In the genomic region with DNA sequence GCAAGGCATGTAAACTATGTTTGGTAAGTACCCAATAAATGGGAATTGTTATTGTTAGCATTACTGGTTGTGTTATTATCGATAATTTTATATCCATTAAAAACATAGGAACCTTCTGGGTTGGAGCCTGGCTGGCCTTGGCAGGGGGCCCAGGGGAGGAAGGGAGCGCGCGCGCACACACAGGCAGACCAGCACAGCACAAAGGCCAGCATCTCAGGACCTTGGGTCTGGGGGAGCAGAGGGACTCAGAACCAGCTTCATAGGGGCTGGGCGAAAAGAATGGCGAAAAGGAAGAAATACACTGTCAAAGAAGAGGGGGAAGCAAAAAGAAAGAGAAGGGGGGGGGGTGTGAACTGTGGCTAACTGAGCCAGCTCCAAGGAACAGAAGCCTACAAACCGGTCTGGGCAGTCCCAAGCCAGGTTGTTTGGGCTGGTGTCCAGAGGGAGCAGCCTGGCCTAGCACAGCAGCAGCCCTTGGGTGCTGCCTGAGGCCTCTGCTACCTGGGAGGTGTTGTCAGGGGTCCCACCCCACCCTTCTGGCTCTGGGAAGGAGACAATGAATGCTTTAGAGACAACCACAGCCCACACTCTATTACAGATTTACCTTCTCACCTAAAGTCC, we compare ENCODE assay signal across 14 mouse cellular contexts. TPM values are rescaled to one million over a fixed set of nuclear protein-coding genes. Genes with fewer than 3 reads are reported as not detected.
A peak's percentile ranks its signal among the peaks of the same experiment; 100 is the strongest.
DNase-seq lines count a peak whose midpoint lies in the region; ATAC-seq and TF ChIP-seq lines count a peak whose summit lies in the region.
"Had no signal": no experiment of that assay in that cellular context is flagged by ENCODE, and none has a peak within 500 bp of the region (broad histone marks: within the 10 kb centered on the region; RNA-seq: fewer than 3 reads in every experiment).

No protein-coding gene starts in this region.

- 0 out of 2 replicates have a peak, but pooled peaks cover 3% of the 10 kb centered on the region for H3K27me3 ChIP-seq in limb, embryonic 12.5 days
- 0 out of 2 replicates have a peak, but pooled peaks cover 4% of the 10 kb centered on the region for H3K27me3 ChIP-seq in limb, embryonic 10.5 days (ENCODE audit: low read depth, poor library complexity, severe bottlenecking)
- H3K27me3 ChIP-seq in lung, embryonic 14.5 days (ENCODE audit: insufficient read depth, low read length), result no peaks in the 10 kb centered on the region
- H3K27me3 ChIP-seq in stomach, postnatal 0 days (ENCODE audit: control insufficient read depth, insufficient read depth, low read length), result no peaks in the 10 kb centered on the region
- H3K27me3 ChIP-seq: midbrain, embryonic 12.5 days; neural tube, embryonic 13.5 days had no signal

- no peaks in the 10 kb centered on the region for H3K36me3 ChIP-seq in limb, embryonic 12.5 days
- no peaks in the 10 kb centered on the region for H3K36me3 ChIP-seq in limb, embryonic 10.5 days
- no peaks in the 10 kb centered on the region for H3K36me3 ChIP-seq in lung, embryonic 14.5 days (ENCODE audit: insufficient read depth)
- no peaks in the 10 kb centered on the region for H3K36me3 ChIP-seq in stomach, postnatal 0 days (ENCODE audit: control insufficient read depth, insufficient read depth, low read length)
- H3K36me3 ChIP-seq: midbrain, embryonic 12.5 days; neural tube, embryonic 13.5 days had no signal

- no peak overlapping the region for H3K4me3 ChIP-seq in limb, embryonic 12.5 days (replicated peaks)
- no peak overlapping the region for H3K4me3 ChIP-seq in limb, embryonic 10.5 days
- H3K4me3 ChIP-seq in lung, embryonic 14.5 days (ENCODE audit: low read depth, low read length), result no peak overlapping the region
- no peak overlapping the region for H3K4me3 ChIP-seq in stomach, postnatal 0 days (ENCODE audit: low read depth, low read length)
- H3K4me3 ChIP-seq: midbrain, embryonic 12.5 days; neural tube, embryonic 13.5 days had no signal

- 74% methylated on average over 8 of the region's 8 CpGs for WGBS in limb, embryonic 12.5 days
- 84% methylated on average over 8 of the region's 8 CpGs for WGBS in limb, embryonic 10.5 days
- WGBS in lung, embryonic 14.5 days, result 68% methylated on average over 8 of the region's 8 CpGs
- WGBS in stomach, postnatal 0 days, result 36% methylated on average over 8 of the region's 8 CpGs

- peaks cover 22% of the 10 kb centered on the region for H3K4me1 ChIP-seq in limb, embryonic 12.5 days (replicated peaks)
- peaks cover 35% of the 10 kb centered on the region for H3K4me1 ChIP-seq in limb, embryonic 10.5 days
- H3K4me1 ChIP-seq in lung, embryonic 14.5 days (ENCODE audit: insufficient read depth), result 0 out of 2 replicates have a peak, but pooled peaks cover 8% of the 10 kb centered on the region
- no peaks in the 10 kb centered on the region for H3K4me1 ChIP-seq in stomach, postnatal 0 days (replicated peaks; ENCODE audit: control insufficient read depth, insufficient read depth)

- no peak for TF ChIP-seq CTCF in lung, embryonic 14.5 days (IDR thresholded peaks at IDR 0.05; ENCODE audit: low read depth)
- no peak for TF ChIP-seq CTCF in stomach, postnatal 0 days (IDR thresholded peaks at IDR 0.05; ENCODE audit: low read depth)

- H3K9me3 ChIP-seq in limb, embryonic 12.5 days, result no peaks in the 10 kb centered on the region
- H3K9me3 ChIP-seq in limb, embryonic 10.5 days (replicated peaks), result no peaks in the 10 kb centered on the region
- H3K9me3 ChIP-seq in lung, embryonic 14.5 days (ENCODE audit: low read depth, low read length), result no peaks in the 10 kb centered on the region
- no peaks in the 10 kb centered on the region for H3K9me3 ChIP-seq in stomach, postnatal 0 days (ENCODE audit: control insufficient read depth, low read length)
- H3K9me3 ChIP-seq: midbrain, embryonic 12.5 days; neural tube, embryonic 13.5 days had no signal

- TF ChIP-seq EP300 in stomach, postnatal 0 days (optimal IDR thresholded peaks at IDR 0.05), result peak; percentile 30

- H3K9ac ChIP-seq in limb, embryonic 12.5 days (replicated peaks), result no peak overlapping the region
- no peak overlapping the region for H3K9ac ChIP-seq in lung, embryonic 14.5 days
- no peak overlapping the region; the same call in 1 of the 2 replicates for H3K9ac ChIP-seq in stomach, postnatal 0 days (ENCODE audit: low read length)
- H3K9ac ChIP-seq: midbrain, embryonic 12.5 days; neural tube, embryonic 13.5 days had no signal

- DNase-seq in limb, embryonic 10.5 days (ENCODE audit: low spot score), result no peak
- peak; percentile 70 for DNase-seq in kidney, adult 9 months
- peak; percentile 62 for DNase-seq in lung, embryonic 14.5 days
- DNase-seq in stomach, postnatal 0 days (ENCODE audit: low spot score), result peak; percentile 91
- DNase-seq in thymus, postnatal 10 days (ENCODE audit: low spot score in 2 of 2), result no peak
- no peak for DNase-seq in natural killer cell, adult 2 months (ENCODE audit: low spot score in 2 of 2)
- DNase-seq: cerebellum, postnatal 36 days; layer of hippocampus, postnatal 36 days; thymus, adult 18-20 months had no signal

- 0 out of 2 replicates have a peak, but pooled peaks have one; percentile 20 for ATAC-seq in limb, embryonic 12.5 days (ENCODE audit: insufficient number of reproducible peaks, insufficient read depth, low FRiP score, low TSS enrichment, low read depth)
- ATAC-seq in lung, embryonic 14.5 days (ENCODE audit: insufficient read depth), result peak; percentile 75; the same call in 1 of the 2 replicates
- peak; percentile 83 for ATAC-seq in stomach, postnatal 0 days (ENCODE audit: low FRiP score, low TSS enrichment)
- ATAC-seq: hindbrain, postnatal 0 days had no signal

- H3K4me2 ChIP-seq in limb, embryonic 12.5 days, result no peak overlapping the region
- no peak overlapping the region for H3K4me2 ChIP-seq in lung, embryonic 14.5 days
- H3K4me2 ChIP-seq in stomach, postnatal 0 days (replicated peaks; ENCODE audit: low read depth), result no peak overlapping the region
- H3K4me2 ChIP-seq: liver, embryonic 11.5 days; midbrain, embryonic 12.5 days; neural tube, embryonic 13.5 days had no signal

- H3K27ac ChIP-seq in limb, embryonic 12.5 days, result 0 out of 2 replicates have a peak overlapping the region, but pooled peaks have one; percentile 29
- no peak overlapping the region for H3K27ac ChIP-seq in limb, embryonic 10.5 days
- no peak overlapping the region for H3K27ac ChIP-seq in lung, embryonic 14.5 days (ENCODE audit: low read depth)
- H3K27ac ChIP-seq in stomach, postnatal 0 days (replicated peaks), result peak overlapping the region; percentile 88
- H3K27ac ChIP-seq: hindbrain, postnatal 0 days; midbrain, embryonic 12.5 days; neural tube, embryonic 13.5 days had no signal

RNA-seq across cellular contexts. Expression of gene Epb41l4b, which starts 13.4 kb away (rescaled TPM):
- polyA plus RNA-seq in limb, embryonic 12.5 days (2016; fragmentation: Nextera tagmentation; extraction: Ambion mirVana), result 2.2 and 2.4 TPM in 2 replicates
- polyA plus RNA-seq in limb, embryonic 10.5 days (2016; fragmentation: Nextera tagmentation; extraction: Ambion mirVana), result 1.1 and 1.6 TPM in 2 replicates
- 1.2 and 1.7 TPM in 2 replicates for polyA plus RNA-seq in lung, embryonic 14.5 days (2014; fragmentation: Nextera tagmentation; extraction: Ambion mirVana)
- 23.0 and 23.5 TPM in 2 replicates for polyA plus RNA-seq in stomach, postnatal 0 days (2015; fragmentation: Nextera tagmentation; extraction: Ambion mirVana)

Comparison
In these comparisons a context has a peak if more than half of its experiments do, and no peak if none do; other contexts are left out.
1. H3K27ac ChIP-seq: peak in limb, embryonic 12.5 days (single experiment) and stomach, postnatal 0 days (single experiment); none in limb, embryonic 10.5 days (single experiment) and lung, embryonic 14.5 days (single experiment).
2. ATAC-seq: peak in every context shown above with its lines; median percentile 83 in stomach, postnatal 0 days; 75 in lung, embryonic 14.5 days; 20 in limb, embryonic 12.5 days.
3. DNase-seq: peak in kidney, adult 9 months (single experiment), lung, embryonic 14.5 days (single experiment) and stomach, postnatal 0 days (single experiment); none in limb, embryonic 10.5 days (single experiment), thymus, postnatal 10 days (0 of 2) and natural killer cell, adult 2 months (0 of 2).